Mouse (Mus musculus): ENCODE results near the gene Nwd1.

GRCm38 (mm10) chr8:72659967-72660366, 13.5 kb downstream of the Nwd1 start:
- TF ChIP-seq POLR2A (IDR thresholded peaks at IDR 0.05; ENCODE audit: borderline replicate concordance, low read depth, low read length) (no peak), CTCF (IDR thresholded peaks at IDR 0.05; ENCODE audit: low read depth, low read length) (no peak)

All from bone marrow macrophage, adult 2 months (primary cell).